Mouse (Mus musculus): ENCODE results near the gene Stambp. TPM values are rescaled to one million over a fixed set of nuclear protein-coding genes. Genes with fewer than 3 reads are reported as not detected.

Gene Stambp
- polyA plus RNA-seq, 1 experiment: 38.7 TPM

- peak; percentile 91 to 94 for DNase-seq (ENCODE audit: extremely low spot score in 1 of 2, low spot score in 1 of 2)
These were observed 475 bp downstream of the Stambp start for GRCm38 (mm10) chr6:83571840-83572667.

GRCm38 (mm10) chr6:83568901-83569862 lies 3.3 kb downstream of the Stambp start:
- peak in 1 of 2 experiments; percentile 48 for DNase-seq (ENCODE audit: extremely low spot score in 1 of 2, low spot score in 1 of 2)

GRCm38 (mm10) chr6:83555972-83556371 lies 16.6 kb downstream of the Stambp start:
- no peak for DNase-seq (ENCODE audit: extremely low spot score in 1 of 2, low spot score in 1 of 2)

- no peak for DNase-seq (ENCODE audit: extremely low spot score in 1 of 2, low spot score in 1 of 2)
These were observed 24.2 kb downstream of the Stambp start for GRCm38 (mm10) chr6:83548346-83548745.

- no peak for DNase-seq (ENCODE audit: extremely low spot score in 1 of 2, low spot score in 1 of 2)
These were observed 26.8 kb downstream of the Stambp start for GRCm38 (mm10) chr6:83545778-83546177.

- peak; percentile 31 to 62 for DNase-seq (ENCODE audit: extremely low spot score in 1 of 2, low spot score in 1 of 2)
These were observed 30.6 kb downstream of the Stambp start for GRCm38 (mm10) chr6:83541756-83542456.

GRCm38 (mm10) chr6:83540017-83540416 lies 32.5 kb downstream of the Stambp start:
- DNase-seq (ENCODE audit: extremely low spot score in 1 of 2, low spot score in 1 of 2): peak in 1 of 2 experiments; percentile 61

- DNase-seq (ENCODE audit: extremely low spot score in 1 of 2, low spot score in 1 of 2): no peak
These were observed 35.8 kb downstream of the Stambp start for GRCm38 (mm10) chr6:83536795-83537059.

- DNase-seq (ENCODE audit: extremely low spot score in 1 of 2, low spot score in 1 of 2): no peak
These were observed 36.3 kb downstream of the Stambp start, which contains the start of gene Actg2 for GRCm38 (mm10) chr6:83536028-83536794. Actg2 (minus strand) TSS chr6:83536265.

- DNase-seq (ENCODE audit: extremely low spot score in 1 of 2, low spot score in 1 of 2): no peak
These were observed 39.9 kb downstream of the Stambp start for GRCm38 (mm10) chr6:83532608-83533007.

GRCm38 (mm10) chr6:83523194-83523593 lies 49.3 kb downstream of the Stambp start:
- no peak for DNase-seq (ENCODE audit: extremely low spot score in 1 of 2, low spot score in 1 of 2)

GRCm38 (mm10) chr6:83521784-83522183 lies 50.7 kb downstream of the Stambp start:
- no peak for DNase-seq (ENCODE audit: extremely low spot score in 1 of 2, low spot score in 1 of 2)

GRCm38 (mm10) chr6:83518637-83519036 lies 53.9 kb downstream of the Stambp start:
- DNase-seq (ENCODE audit: extremely low spot score in 1 of 2, low spot score in 1 of 2): no peak

- no peak for DNase-seq (ENCODE audit: extremely low spot score in 1 of 2, low spot score in 1 of 2)
These were observed 57.4 kb downstream of the Stambp start for GRCm38 (mm10) chr6:83515172-83515571.

GRCm38 (mm10) chr6:83512495-83512894 lies 60.0 kb downstream of the Stambp start:
- peak in 1 of 2 experiments; percentile 85 for DNase-seq (ENCODE audit: extremely low spot score in 1 of 2, low spot score in 1 of 2)

- no peak for DNase-seq (ENCODE audit: extremely low spot score in 1 of 2, low spot score in 1 of 2)
These were observed 62.3 kb downstream of the Stambp start for GRCm38 (mm10) chr6:83510210-83510609.

- peak; percentile 36 to 85 for DNase-seq (ENCODE audit: extremely low spot score in 1 of 2, low spot score in 1 of 2)
These were observed 63.1 kb downstream of the Stambp start for GRCm38 (mm10) chr6:83509442-83509841.

GRCm38 (mm10) chr6:83507168-83507546 lies 65.4 kb downstream of the Stambp start:
- no peak for DNase-seq (ENCODE audit: extremely low spot score in 1 of 2, low spot score in 1 of 2)

GRCm38 (mm10) chr6:83506258-83507167 lies 66.0 kb downstream of the Stambp start, which contains the start of gene Dguok:
Dguok (minus strand) TSS chr6:83506969.
- peak; percentile 98 for DNase-seq (ENCODE audit: extremely low spot score in 1 of 2, low spot score in 1 of 2)

All from frontal cortex, adult 2 months (tissue).